Mouse (Mus musculus) kidney, postnatal 10 days (tissue): Measurements from ENCODE around the gene Gm44579.

ENCODE experiments used
- DNase-seq: peaks from one replicate; pipeline ENCODE4 v3.0.0; 2021; ENCODE audit warnings: mixed read lengths

Gm44579 gene

GRCm38 (mm10) chr15:98220877-98221276 is at the start of gene Gm44579, which contains the start of gene Olfr287:
TSS of gene Gm44579 (minus strand) at chr15:98220977.
TSS of gene Olfr287 (minus strand) at chr15:98221056.
- DNase-seq, result no peak

GRCm38 (mm10) chr15:98257776-98258175 is 37.0 kb upstream of the Gm44579 start:
- DNase-seq, result no peak

- no peak for DNase-seq
These were observed 36.4 kb upstream of the Gm44579 start, which contains the start of gene H1fnt for GRCm38 (mm10) chr15:98257193-98257592. TSS of gene H1fnt (minus strand) at chr15:98257293.

DNA sequence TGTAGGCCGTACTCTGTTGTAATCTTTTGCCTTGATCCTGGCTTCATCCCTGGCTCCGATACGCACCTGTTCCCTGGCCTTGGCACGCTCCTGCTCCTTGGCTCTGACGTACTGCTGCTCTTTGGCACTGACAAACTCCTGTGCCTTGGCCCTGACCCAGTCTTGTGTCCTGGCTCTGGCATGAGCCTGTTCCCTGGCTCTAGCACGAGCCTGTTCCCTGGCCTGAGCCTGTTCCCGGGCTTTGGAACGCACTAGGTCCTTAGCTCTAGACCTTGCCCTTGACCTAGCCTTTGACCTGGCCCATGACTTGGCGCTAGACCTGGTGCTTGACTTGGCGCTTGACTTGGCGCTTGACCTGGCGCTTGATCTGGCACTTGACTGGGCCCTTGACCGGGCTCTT is 35.5 kb upstream of the Gm44579 start:
- peak; percentile 8 for DNase-seq

DNA sequence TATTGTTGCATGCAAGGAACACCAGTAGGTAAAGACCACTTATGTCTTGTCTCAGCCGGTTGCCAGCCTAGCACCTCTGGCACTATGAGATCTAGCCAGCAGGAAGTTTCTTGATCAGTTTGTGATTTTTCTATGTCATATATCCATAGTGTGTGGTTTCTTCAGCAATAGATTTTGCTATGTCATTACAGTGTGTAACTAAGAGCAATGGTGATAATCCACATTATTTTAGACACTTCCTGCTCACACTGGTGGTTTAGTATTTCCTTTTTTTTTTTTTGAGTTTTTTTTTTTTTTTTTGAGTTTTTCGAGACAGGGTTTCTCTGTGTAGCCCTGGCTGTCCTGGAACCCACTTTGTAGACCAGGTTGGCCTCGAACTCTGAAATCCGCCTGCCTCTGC is 14.7 kb upstream of the Gm44579 start:
- no peak for DNase-seq

- DNase-seq, result no peak
These were observed 13.6 kb upstream of the Gm44579 start, which contains the start of gene Olfr286 for GRCm38 (mm10) chr15:98234350-98234749. TSS of gene Olfr286 (minus strand) at chr15:98234450.

DNA sequence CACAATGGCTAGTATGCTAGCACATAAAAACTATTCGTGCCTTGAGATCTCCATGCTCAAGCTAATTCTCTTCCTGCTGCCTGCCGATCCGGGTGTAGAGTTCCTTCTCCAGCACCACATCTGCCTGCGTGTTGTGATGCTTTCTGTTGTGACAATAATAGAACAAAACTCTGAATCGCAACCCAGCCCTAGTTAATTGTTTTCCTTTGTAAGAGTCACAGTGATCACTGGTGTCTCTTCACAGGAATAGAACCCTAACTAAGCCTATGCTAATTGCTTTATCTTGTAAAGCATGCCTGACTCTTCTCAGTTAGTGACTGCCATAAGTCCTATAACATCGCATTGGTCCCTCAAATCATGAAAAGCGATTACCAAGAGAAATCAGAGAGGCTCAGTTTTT is 5.3 kb upstream of the Gm44579 start:
- DNase-seq, result no peak

- peak; percentile 13 for DNase-seq
These were observed 4.8 kb upstream of the Gm44579 start for GRCm38 (mm10) chr15:98225610-98226009.

DNA sequence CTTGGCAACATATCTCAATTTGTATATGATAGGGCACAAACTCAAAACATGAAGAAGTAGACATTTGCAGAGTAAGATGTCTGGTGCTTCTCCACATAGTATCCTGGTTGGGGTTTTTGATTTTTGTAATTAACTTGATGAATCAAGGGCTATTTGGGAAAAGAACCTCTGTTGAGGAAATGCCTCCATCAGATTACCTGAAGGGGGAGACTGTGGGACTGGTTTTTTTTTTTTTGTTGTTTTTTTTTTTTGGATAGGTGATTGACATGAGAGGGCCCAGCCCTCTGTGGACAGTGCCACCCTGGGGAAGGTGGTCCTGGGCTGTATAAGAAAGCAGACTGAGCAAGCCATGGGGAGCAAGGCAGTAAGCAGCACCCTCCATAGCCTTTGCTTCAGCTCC is 1.6 kb upstream of the Gm44579 start:
- no peak for DNase-seq

- no peak for DNase-seq
These were observed 6.6 kb downstream of the Gm44579 start for GRCm38 (mm10) chr15:98214130-98214529.

- peak; percentile 21 for DNase-seq
These were observed 7.4 kb downstream of the Gm44579 start for GRCm38 (mm10) chr15:98213336-98213870.

DNA sequence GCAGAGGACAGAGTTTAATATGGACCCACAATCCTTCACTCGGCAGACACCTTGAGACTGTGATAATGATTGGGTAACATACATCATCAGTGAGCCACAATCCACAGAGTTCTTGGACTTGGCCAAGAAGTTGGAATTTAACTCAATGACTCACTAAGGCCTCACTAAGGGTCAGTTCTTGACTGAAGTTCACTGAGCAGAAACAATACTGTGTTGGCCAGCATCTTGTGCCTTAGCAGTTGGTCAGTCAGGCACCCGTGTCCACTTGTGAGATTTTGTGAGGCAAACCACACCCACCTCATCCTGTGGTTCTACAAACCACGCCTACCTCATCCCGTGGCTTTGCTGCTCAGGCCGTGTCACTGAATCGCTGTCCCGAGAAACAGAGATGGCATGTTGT is 11.1 kb downstream of the Gm44579 start:
- peak; percentile 29 for DNase-seq

GRCm38 (mm10) chr15:98195442-98195841 is 25.3 kb downstream of the Gm44579 start, which contains the start of gene Olfr288:
TSS of gene Olfr288 (minus strand) at chr15:98195542.
- DNase-seq, result no peak

- no peak for DNase-seq
These were observed 36.3 kb downstream of the Gm44579 start for GRCm38 (mm10) chr15:98184456-98184855.

DNA sequence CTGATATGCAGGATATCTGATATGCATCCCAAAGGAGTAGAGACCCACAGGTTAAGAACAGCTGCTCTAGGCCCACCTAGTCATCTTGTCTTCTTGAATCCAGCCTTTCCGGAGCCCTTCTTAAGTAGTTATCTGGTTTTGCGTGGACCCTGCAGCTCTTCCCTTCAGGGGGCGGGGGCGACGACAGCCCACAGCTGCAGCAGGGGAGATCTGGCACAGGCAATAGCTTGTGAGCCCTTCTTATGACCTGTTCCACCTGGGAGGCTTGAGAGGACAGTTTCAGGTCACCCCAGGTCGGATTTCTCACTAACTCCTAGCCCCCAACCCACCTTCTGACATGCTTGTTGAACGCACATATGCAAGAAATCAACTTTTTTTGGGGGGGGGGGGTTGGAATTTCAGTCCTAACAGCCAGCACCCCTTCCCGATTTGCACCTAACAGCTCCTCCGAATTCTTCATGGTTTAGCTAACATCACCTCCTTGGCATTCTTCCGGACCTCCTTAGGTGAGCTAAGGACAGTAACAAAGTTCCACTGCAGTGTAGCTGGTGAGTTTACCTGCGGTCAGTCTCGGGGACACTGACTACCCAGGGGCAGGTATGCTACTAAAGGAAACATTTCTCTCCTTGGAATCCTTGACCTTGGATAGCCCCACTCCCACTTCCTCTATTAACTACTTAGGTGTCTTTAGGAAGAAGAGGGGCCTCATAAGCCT is 38.8 kb downstream of the Gm44579 start:
- peak; percentile 11 for DNase-seq

DNA sequence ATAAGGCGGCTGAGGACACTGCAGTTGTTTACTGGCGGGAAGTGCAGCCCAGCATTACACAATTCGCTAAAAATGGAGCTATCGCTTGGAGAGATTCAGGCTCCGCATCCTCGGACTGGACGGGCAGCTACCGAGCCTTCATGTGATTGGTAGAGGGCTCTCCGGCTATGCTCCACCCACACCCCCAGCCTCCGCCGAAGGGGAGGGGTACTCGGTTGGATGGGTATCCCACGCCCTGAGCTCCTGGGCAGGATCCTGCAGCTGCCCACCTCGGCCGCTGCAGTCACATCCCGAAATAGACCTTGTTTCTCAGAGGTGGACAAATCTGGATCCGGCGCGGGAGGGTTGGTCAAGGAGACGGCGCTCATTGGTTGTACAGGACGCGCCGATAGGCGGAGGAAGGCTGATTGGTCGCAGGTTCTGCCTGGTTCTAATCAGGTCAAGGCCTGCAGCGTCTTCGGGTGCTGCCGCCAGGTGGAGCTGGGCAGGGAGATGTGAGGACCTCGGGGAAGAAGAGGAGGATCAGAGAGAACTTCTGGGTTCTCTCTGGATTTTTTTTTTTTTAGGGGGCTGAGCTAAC is 39.6 kb downstream of the Gm44579 start:
- peak; percentile 95 for DNase-seq

- DNase-seq, result no peak
These were observed 40.1 kb downstream of the Gm44579 start for GRCm38 (mm10) chr15:98180567-98181131.

DNA sequence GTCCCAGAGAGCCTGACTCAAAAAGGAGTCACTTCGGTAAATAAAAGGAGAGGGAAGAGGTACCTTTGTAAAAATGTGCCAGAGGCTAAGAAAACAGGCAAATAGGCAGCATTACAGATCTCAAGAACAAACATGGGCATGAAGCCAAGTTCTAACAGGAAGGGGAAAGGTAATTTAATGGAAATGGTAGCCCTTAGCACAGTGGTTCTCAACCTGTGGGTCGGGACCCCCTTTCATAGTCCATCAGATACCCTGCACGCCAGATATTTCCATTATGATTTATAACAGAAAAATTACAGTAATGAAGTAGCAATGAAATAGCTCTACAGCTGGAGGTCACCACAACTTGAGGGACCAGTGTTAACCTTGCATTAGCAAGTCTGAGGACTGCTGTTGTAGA is 43.5 kb downstream of the Gm44579 start:
- no peak for DNase-seq

DNA sequence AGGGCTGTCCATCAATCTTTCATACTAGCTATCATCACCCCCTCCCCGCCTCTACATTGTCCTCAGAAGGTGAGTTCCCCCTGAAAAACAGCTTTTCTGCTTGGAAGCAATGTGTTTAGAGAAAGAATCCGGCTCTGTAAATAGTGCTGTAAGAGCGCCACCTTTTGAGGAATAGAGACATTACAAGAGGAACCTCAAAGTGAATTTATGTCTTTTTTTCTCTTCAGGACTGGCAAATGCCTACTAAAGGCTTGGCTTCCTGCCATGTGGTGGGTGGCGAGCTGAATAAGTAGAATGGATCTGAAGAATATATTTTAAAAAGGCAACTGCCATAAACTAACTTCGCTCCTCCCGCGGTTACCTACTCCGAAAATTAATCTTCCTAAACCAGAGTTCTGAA is 47.0 kb downstream of the Gm44579 start:
- DNase-seq, result peak; percentile 41

GRCm38 (mm10) chr15:98172113-98172512 is 48.7 kb downstream of the Gm44579 start:
- no peak for DNase-seq

- no peak for DNase-seq
These were observed 49.9 kb downstream of the Gm44579 start for GRCm38 (mm10) chr15:98170917-98171316.

DNA sequence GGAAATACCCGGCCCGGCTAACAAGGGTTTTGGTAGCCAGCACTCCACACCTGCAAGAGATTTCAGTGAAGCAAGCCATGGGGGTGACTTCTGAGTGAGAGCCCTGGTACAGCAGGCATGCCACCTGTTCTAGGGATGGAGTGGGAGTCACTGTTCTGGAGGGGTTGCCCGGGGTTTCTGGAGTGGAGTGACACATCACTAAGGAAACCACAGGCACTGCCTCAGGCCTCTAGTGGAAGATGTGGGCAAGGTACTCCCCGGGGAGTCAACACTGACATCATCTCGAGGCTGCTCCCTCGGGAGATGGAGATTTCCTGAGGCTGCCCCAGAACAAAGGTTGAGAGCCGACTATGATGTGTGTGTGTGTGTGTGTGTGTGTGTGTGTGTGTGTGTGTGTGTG is 50.4 kb downstream of the Gm44579 start:
- peak; percentile 14 for DNase-seq

DNA sequence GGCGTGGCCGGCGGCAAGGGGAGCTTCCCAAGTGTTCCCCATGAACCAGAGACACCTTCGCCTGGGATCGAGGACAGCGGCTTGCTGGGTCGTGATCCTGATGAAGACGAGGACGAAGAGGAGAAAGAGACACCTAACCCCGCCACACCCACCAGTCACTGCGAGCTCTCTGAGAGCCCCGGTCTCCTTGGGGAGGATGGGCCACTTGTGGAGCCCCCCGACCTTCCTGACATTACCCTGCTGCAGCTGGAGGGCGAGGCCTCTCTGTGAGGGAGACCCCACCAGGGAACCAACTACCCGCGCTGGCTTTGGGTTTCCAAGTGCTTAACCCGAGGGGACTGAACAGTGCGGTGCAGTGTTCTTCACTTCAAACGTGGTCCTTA is 52.2 kb downstream of the Gm44579 start:
- DNase-seq, result no peak
